Mouse (Mus musculus) gastrocnemius, adult 2 months (tissue): ENCODE data around the gene Grwd1. TPM values are rescaled to one million over a fixed set of nuclear protein-coding genes. Genes with fewer than 3 reads are reported as not detected.

Source experiments
- DNase-seq: peaks from one replicate; pipeline ENCODE4 v3.0.0; 2022
- H3K27ac ChIP-seq: fragments of 200-600 bp; 2 replicates; pipeline ENCODE4 v1.8.1; 2022; ENCODE audit warnings: mild to moderate bottlenecking
- H3K4me3 ChIP-seq: fragments of 200-600 bp; 2 replicates; pipeline ENCODE4 v1.8.1; 2022; ENCODE audit warnings: mild to moderate bottlenecking, moderate library complexity
- CTCF ChIP-seq: fragments of 200-600 bp; IDR thresholded peaks from 2 replicates; pipeline ENCODE4 v1.8.1; 2022; ENCODE audit warnings: antibody characterized with exemption, mild to moderate bottlenecking, moderate library complexity
- intact Hi-C: fragments of 180-260 bp; cut with DNase I; formaldehyde crosslinking; loops from one replicate; pipeline ENCODE4 v1.15.1; 2025
- total RNA-seq, 2 experiments: library from RNA; stranded (reverse); gene quantifications; 2 replicates each; pipeline ENCODE4 v1.2.3; 2021

Gene Grwd1
- total RNA-seq, 2 experiments from 2014 or later = 14.6 to 16.0 TPM

- no peak for TF ChIP-seq CTCF
- Histone ChIP-seq H3K27ac (no peak overlapping the region), H3K4me3 (no peak overlapping the region)
- no peak for DNase-seq
- intact Hi-C loops = no loop called here
Observed at GRCm38 (mm10) chr7:45790721-45791120, 40.0 kb downstream of the Grwd1 start.

GRCm38 (mm10) chr7:45787642-45788041 is 43.1 kb downstream of the Grwd1 start:
- TF ChIP-seq CTCF = no peak
- no peak for DNase-seq
- no peak overlapping the region for H3K4me3 ChIP-seq
- H3K27ac ChIP-seq = no peak overlapping the region
- intact Hi-C loops = no loop called here

- intact Hi-C loops = no loop called here
- Histone ChIP-seq H3K4me3 (no peak overlapping the region), H3K27ac (no peak overlapping the region)
- TF ChIP-seq CTCF = no peak
- DNase-seq = no peak
Observed at GRCm38 (mm10) chr7:45786661-45787413, 43.9 kb downstream of the Grwd1 start.

GRCm38 (mm10) chr7:45786136-45786578 is 44.6 kb downstream of the Grwd1 start:
- TF ChIP-seq CTCF = no peak
- H3K4me3 ChIP-seq = peak overlapping the region; percentile 50; the same call in 1 of the 2 replicates
- H3K27ac ChIP-seq = no peak overlapping the region
- DNase-seq = no peak
- intact Hi-C loops = no loop called here

- Histone ChIP-seq H3K4me3 (peak overlapping the region; percentile 50), H3K27ac (no peak overlapping the region)
- no peak for TF ChIP-seq CTCF
- no peak for DNase-seq
- intact Hi-C loops = no loop called here
Observed at GRCm38 (mm10) chr7:45785388-45786135, 45.2 kb downstream of the Grwd1 start.

GRCm38 (mm10) chr7:45784524-45785372 is 46.0 kb downstream of the Grwd1 start, which contains the start of gene Sult2b1:
Gene Sult2b1, minus strand, starts transcription at chr7:45784669.
- peak within 1 kb of the TSS; percentile 81 for H3K4me3 ChIP-seq
- intact Hi-C loops = loop anchor here (5.0 kb wide), 1 partner anchor 37 kb away; no protein-coding TSS in a partner anchor
- TF ChIP-seq CTCF = no peak
- peak within 1 kb of the TSS; percentile 54; the same call in 1 of the 2 replicates for H3K27ac ChIP-seq
- DNase-seq = no peak

GRCm38 (mm10) chr7:45783511-45784091 is 47.1 kb downstream of the Grwd1 start, which contains the start of gene Lmtk3:
Gene Lmtk3, plus strand, starts transcription at chr7:45783738.
- intact Hi-C loops = loop anchor here (5.0 kb wide), 1 partner anchor 36 kb away; no protein-coding TSS in a partner anchor
- peak; percentile 69 for DNase-seq
- H3K4me3 ChIP-seq = peak within 1 kb of the TSS; percentile 81
- H3K27ac ChIP-seq = peak within 1 kb of the TSS; percentile 54; the same call in 1 of the 2 replicates
- peak; percentile 48 for TF ChIP-seq CTCF

GRCm38 (mm10) chr7:45782271-45782670 is 48.5 kb downstream of the Grwd1 start:
- intact Hi-C loops = loop anchor here (5.0 kb wide), 1 partner anchor 35 kb away; no protein-coding TSS in a partner anchor
- no peak for TF ChIP-seq CTCF
- Histone ChIP-seq H3K4me3 (no peak overlapping the region), H3K27ac (no peak overlapping the region)
- DNase-seq = no peak

GRCm38 (mm10) chr7:45779081-45779641 is 51.6 kb downstream of the Grwd1 start:
- TF ChIP-seq CTCF = no peak
- H3K27ac ChIP-seq = no peak overlapping the region
- no peak overlapping the region for H3K4me3 ChIP-seq
- DNase-seq = no peak
- intact Hi-C loops = no loop called here

GRCm38 (mm10) chr7:45775237-45775636 is 55.5 kb downstream of the Grwd1 start:
- TF ChIP-seq CTCF = no peak
- Histone ChIP-seq H3K27ac (no peak overlapping the region), H3K4me3 (no peak overlapping the region)
- DNase-seq = no peak
- intact Hi-C loops = no loop called here

Other genes starting within 250 kb of the Grwd1 start
- gene Fgf21, start 215.5 kb downstream of the Grwd1 start, total RNA-seq = not detected
- gene Fut1, start 213.7 kb downstream of the Grwd1 start, total RNA-seq = not detected
- under 1 TPM in 1 of 2 experiments, not detected in 1; 0.20 TPM for gene Izumo1, start 209.1 kb downstream of the Grwd1 start, total RNA-seq
- gene Rasip1, start 203.5 kb downstream of the Grwd1 start, total RNA-seq = 1 to 10 TPM; 5.7 to 8.0 TPM
- 10 to 100 TPM; 18.7 to 44.9 TPM for gene Mamstr, start 191.0 kb downstream of the Grwd1 start, total RNA-seq
- under 1 TPM; 0.14 to 0.28 TPM for gene Fut2, start 164.6 kb downstream of the Grwd1 start, total RNA-seq
- gene Ntn5, start 146.9 kb downstream of the Grwd1 start, total RNA-seq = under 1 TPM; 0.20 to 0.50 TPM
- gene Sec1, start 136.5 kb downstream of the Grwd1 start, total RNA-seq = under 1 TPM in 1 of 2 experiments, not detected in 1; 0.25 TPM
- 10 to 100 TPM in 1 of 2 experiments, 1 to 10 TPM in 1; 7.7 to 16.4 TPM for gene Car11, start 131.1 kb downstream of the Grwd1 start, total RNA-seq
- gene Dbp, start 125.9 kb downstream of the Grwd1 start, total RNA-seq = 100 to 1,000 TPM in 1 of 2 experiments, 1 to 10 TPM in 1; 8.8 to 105 TPM
- 100 to 1,000 TPM; 451 to 508 TPM for gene Rpl18, start 115.5 kb downstream of the Grwd1 start, total RNA-seq
- 10 to 100 TPM; 14.4 to 15.8 TPM for gene Sphk2, start 112.9 kb downstream of the Grwd1 start, total RNA-seq
- gene Fam83e, start 109.7 kb downstream of the Grwd1 start, total RNA-seq = under 1 TPM; 0.08 to 0.31 TPM
- gene Spaca4, start 105.1 kb downstream of the Grwd1 start, total RNA-seq = not detected
- under 1 TPM in 1 of 2 experiments, not detected in 1; 0.06 TPM for gene Lmtk3, start 47.2 kb downstream of the Grwd1 start, total RNA-seq
- not detected for gene Sult2b1, start 46.3 kb downstream of the Grwd1 start, total RNA-seq
- 10 to 100 TPM; 29.6 to 33.2 TPM for gene Cyth2, start 16.4 kb downstream of the Grwd1 start, total RNA-seq
- gene Kcnj14, start 6.2 kb downstream of the Grwd1 start, total RNA-seq = under 1 TPM in 1 of 2 experiments, not detected in 1; 0.20 TPM
- 10 to 100 TPM; 63.2 to 65.6 TPM for gene Kdelr1, start 41.8 kb upstream of the Grwd1 start, total RNA-seq
- under 1 TPM; 0.13 to 0.14 TPM for gene Grin2d, start 47.4 kb upstream of the Grwd1 start, total RNA-seq
- gene Syngr4, start 65.8 kb upstream of the Grwd1 start, total RNA-seq = not detected
- gene Tmem143, start 66.0 kb upstream of the Grwd1 start, total RNA-seq = 10 to 100 TPM; 51.3 to 66.3 TPM
- 10 to 100 TPM in 1 of 2 experiments, 1 to 10 TPM in 1; 7.7 to 18.2 TPM for gene Emp3, start 90.5 kb upstream of the Grwd1 start, total RNA-seq
- gene Ccdc114, start 93.1 kb upstream of the Grwd1 start, total RNA-seq = under 1 TPM; 0.28 to 0.45 TPM
- gene Abcc6, start 199.4 kb upstream of the Grwd1 start, total RNA-seq = under 1 TPM in 1 of 2 experiments, not detected in 1; 0.20 TPM
- 10 to 100 TPM; 74.9 to 78.9 TPM for gene Nomo1, start 202.8 kb upstream of the Grwd1 start, total RNA-seq